Mouse (Mus musculus): ENCODE measurements around the gene Mrgbp. TPM values are rescaled to one million over a fixed set of nuclear protein-coding genes. Genes with fewer than 3 reads are reported as not detected.

The Mrgbp gene
- 10 to 100 TPM; 26.1 to 27.0 TPM for total RNA-seq (2021)

DNA sequence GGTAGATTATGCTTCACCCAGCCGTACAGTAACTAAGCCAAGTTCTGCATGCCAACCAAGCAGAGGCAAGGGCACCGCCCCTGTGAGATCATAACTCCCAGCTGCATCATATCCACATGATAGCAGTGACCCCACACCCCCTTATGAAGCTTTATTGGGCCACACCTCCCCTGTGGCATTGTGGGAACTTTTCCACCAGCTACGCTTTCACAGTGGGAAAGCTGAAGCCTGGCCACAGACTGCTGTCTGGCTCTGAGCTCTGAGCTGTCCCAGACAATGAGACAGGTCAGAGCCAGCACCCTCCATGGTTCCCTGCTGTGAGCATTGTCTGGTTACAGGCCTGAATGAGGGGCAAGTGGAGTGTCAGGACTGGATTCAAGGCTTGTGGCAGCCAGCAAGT lies at the start of gene Mrgbp:
TSS of gene Mrgbp (plus strand) at position 303 of the 400 bp plus-strand sequence.
- peak; percentile 42 for DNase-seq

GRCm38 (mm10) chr2:180531671-180532385 lies 49.3 kb upstream of the Mrgbp start:
- DNase-seq = no peak

- DNase-seq = no peak
These were observed 48.6 kb upstream of the Mrgbp start for GRCm38 (mm10) chr2:180532386-180532995.

DNA sequence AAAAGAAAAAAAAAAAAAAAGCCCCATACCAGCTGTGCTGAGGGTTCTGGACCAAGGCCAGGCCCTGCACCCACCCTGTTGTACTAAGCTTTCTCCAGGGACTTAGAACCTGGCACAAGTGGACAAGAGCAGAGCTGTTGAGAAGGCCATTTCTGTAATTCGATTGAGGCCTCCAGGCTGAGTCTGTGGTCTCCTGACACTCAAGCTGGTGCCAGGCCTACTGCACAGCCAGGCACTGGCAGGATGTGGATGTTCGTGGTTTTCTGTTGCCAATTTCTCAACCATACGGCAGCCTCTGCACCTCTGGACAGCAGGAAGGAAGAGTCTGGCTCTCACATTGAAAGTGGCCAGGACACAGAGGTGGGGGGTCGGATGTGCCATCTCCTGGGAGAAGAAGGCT lies 47.9 kb upstream of the Mrgbp start:
- no peak for DNase-seq

DNA sequence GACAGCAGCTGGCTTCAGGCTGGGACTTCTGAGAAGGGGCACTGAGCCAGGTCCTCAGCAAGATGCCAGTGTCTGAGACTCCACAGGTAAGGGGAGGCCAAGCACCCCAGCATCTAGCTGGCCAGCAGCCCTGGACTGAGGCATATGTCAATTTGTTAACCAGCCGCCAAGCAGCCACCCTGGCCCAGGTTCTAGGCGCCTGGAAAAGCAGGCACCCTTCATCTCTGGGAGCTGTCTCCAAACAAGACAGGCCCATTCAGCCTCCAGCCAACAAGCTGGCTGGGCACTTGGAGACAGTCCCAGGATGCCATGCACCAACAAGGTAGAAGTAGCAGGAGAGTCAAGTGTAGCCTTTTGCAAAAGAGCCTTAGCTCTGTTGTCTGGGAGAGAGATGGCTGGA lies 37.4 kb upstream of the Mrgbp start:
- no peak for DNase-seq

GRCm38 (mm10) chr2:180545046-180545445 lies 36.1 kb upstream of the Mrgbp start:
- DNase-seq = no peak

- no peak for DNase-seq
These were observed 33.6 kb upstream of the Mrgbp start for GRCm38 (mm10) chr2:180547384-180548106.

- no peak for DNase-seq
These were observed 28.8 kb upstream of the Mrgbp start for GRCm38 (mm10) chr2:180552340-180552739.

- no peak for DNase-seq
These were observed 25.9 kb upstream of the Mrgbp start for GRCm38 (mm10) chr2:180555219-180555618.

- no peak for DNase-seq
These were observed 24.6 kb upstream of the Mrgbp start for GRCm38 (mm10) chr2:180556470-180556869.

- DNase-seq = no peak
These were observed 20.9 kb upstream of the Mrgbp start for GRCm38 (mm10) chr2:180560245-180560644.

GRCm38 (mm10) chr2:180562146-180562545 lies 19.0 kb upstream of the Mrgbp start:
- DNase-seq = no peak

GRCm38 (mm10) chr2:180563296-180563695 lies 17.8 kb upstream of the Mrgbp start:
- no peak for DNase-seq

GRCm38 (mm10) chr2:180563841-180564240 lies 17.3 kb upstream of the Mrgbp start:
- no peak for DNase-seq

GRCm38 (mm10) chr2:180566240-180566913 lies 14.7 kb upstream of the Mrgbp start:
- DNase-seq = peak; percentile 64

- DNase-seq = peak; percentile 84
These were observed 12.0 kb upstream of the Mrgbp start for GRCm38 (mm10) chr2:180569028-180569643.

DNA sequence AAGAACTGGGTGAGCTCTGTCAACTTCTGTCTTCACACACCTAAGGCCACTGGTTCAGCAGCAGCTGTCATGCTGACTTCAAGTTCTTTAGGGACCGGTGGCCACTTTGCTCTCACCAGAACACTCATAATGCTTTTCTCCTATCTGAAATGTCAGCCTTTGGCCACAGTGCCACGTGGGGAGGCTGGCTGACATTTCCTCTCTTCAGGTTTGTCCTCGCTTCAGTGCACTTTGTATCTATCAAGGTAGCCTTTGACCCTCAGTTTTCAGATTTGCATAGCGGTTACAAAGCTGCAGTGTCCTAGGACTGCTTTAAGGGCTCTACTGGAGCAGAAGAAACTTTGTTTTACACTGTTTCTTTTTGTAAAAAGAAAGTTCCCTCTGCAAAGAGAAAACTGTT lies 4.6 kb upstream of the Mrgbp start:
- DNase-seq = no peak

DNA sequence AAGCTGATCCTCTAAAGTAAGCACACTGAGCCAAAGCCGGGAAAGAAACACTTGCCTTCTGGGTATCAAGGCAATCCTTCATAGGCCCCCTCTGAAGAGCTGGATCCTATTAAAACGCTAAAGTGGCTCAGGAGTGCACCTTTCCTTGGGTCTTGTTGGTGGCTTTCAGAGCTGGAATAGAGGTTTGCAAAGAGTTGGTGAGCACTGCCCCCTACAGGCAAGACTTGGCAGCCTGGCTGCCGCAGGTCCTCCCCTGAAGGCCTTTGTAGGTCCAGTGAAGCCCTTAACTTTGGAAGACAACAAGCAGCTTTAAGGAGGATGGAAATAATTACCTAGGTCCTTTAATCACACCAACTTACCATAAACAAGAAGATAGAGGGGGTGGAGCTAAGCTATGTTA lies 2.4 kb upstream of the Mrgbp start:
- peak; percentile 83 for DNase-seq

GRCm38 (mm10) chr2:180582481-180583153 lies 1.5 kb downstream of the Mrgbp start:
- peak; percentile 99 for DNase-seq

GRCm38 (mm10) chr2:180583154-180583507 lies 2.0 kb downstream of the Mrgbp start:
- DNase-seq = no peak

DNA sequence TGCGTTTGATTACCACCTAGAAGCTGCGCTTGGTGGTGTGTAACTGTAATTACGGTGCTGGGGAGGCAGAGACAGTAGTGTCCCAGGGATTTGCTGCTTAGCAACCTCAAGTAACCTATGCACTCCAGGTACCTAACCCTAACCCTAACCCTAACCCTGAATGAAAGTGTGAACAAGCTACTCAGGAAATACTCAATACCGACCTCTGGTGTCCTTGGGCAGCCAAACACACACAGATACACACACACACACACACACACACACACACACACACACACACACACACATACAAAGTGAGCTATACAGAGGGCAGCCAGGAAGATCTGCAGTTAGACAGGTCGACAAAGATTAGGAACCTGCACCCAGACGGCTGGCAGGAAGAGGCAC lies 7.6 kb downstream of the Mrgbp start:
- no peak for DNase-seq

Measured in heart, postnatal 4 days (tissue).